Mouse (Mus musculus): Measurements from ENCODE around the gene Prl4a1.
A peak's percentile ranks its signal among the peaks of the same experiment; 100 is the strongest.
"Not testable (repeated sequence)": the region's sequence is repeated elsewhere in the genome, so short reads cannot be mapped to it uniquely, and the experiment has no call there.

Gene Prl4a1

GRCm38 (mm10) chr13:28015912-28016311, at the start of gene Prl4a1:
Prl4a1 (plus strand) TSS chr13:28016212.
- no peak for DNase-seq

- no peak for DNase-seq
These were observed 43.1 kb upstream of the Prl4a1 start for GRCm38 (mm10) chr13:27972931-27973330.

- not testable (repeated sequence) for DNase-seq
These were observed 41.7 kb upstream of the Prl4a1 start for GRCm38 (mm10) chr13:27974281-27974680.

- no peak for DNase-seq
These were observed 38.4 kb upstream of the Prl4a1 start for GRCm38 (mm10) chr13:27977646-27978045.

GRCm38 (mm10) chr13:27996557-27996956, 19.5 kb upstream of the Prl4a1 start:
- peak; percentile 22 for DNase-seq

- DNase-seq, result no peak
These were observed 13.3 kb downstream of the Prl4a1 start for GRCm38 (mm10) chr13:28029330-28029729.

- no peak for DNase-seq
These were observed 53.3 kb downstream of the Prl4a1 start for GRCm38 (mm10) chr13:28069315-28069714.
